Mouse (Mus musculus): Measurements from ENCODE around the gene Magi1. TPM values are rescaled to one million over a fixed set of nuclear protein-coding genes. Genes with fewer than 3 reads are reported as not detected.
"Not testable (repeated sequence)": the region's sequence is repeated elsewhere in the genome, so short reads cannot be mapped to it uniquely, and the experiment has no call there.

The Magi1 gene
- polyA plus RNA-seq, 1 experiment from 2014 or later: 39.1 TPM

- no peak overlapping the region for H3K9ac ChIP-seq
- no peak overlapping the region for H3K4me3 ChIP-seq
- H3K9me3 ChIP-seq (replicated peaks): no peaks in the 10 kb centered on the region
- no peaks in the 10 kb centered on the region for H3K36me3 ChIP-seq (ENCODE audit: poor library complexity, severe bottlenecking)
- H3K4me2 ChIP-seq: no peak overlapping the region
- ATAC-seq: no peak
- no peaks in the 10 kb centered on the region for H3K27me3 ChIP-seq
- WGBS: 36% methylated on average over 13 of the region's 13 CpGs
- peaks cover 9% of the 10 kb centered on the region; the same call in 1 of the 2 replicates for H3K4me1 ChIP-seq
- H3K27ac ChIP-seq: no peak overlapping the region
Measured at GRCm38 (mm10) chr6:93657187-93657974, 626.3 kb downstream of the Magi1 start.

- no peak overlapping the region for H3K4me3 ChIP-seq
- no peaks in the 10 kb centered on the region for H3K27me3 ChIP-seq
- H3K4me2 ChIP-seq: no peak overlapping the region
- H3K9ac ChIP-seq: no peak overlapping the region
- H3K9me3 ChIP-seq (replicated peaks): no peaks in the 10 kb centered on the region
- WGBS: 85% methylated on average over 8 of the region's 8 CpGs
- H3K27ac ChIP-seq: no peak overlapping the region
- no peak for ATAC-seq
- H3K4me1 ChIP-seq: no peaks in the 10 kb centered on the region
- no peaks in the 10 kb centered on the region for H3K36me3 ChIP-seq (ENCODE audit: poor library complexity, severe bottlenecking)
Measured at GRCm38 (mm10) chr6:93648581-93649230, 635.0 kb downstream of the Magi1 start.

- not testable (repeated sequence) for H3K4me1 ChIP-seq; H3K4me2 ChIP-seq; H3K27me3 ChIP-seq; ATAC-seq; H3K4me3 ChIP-seq; H3K9me3 ChIP-seq (replicated peaks); H3K36me3 ChIP-seq (ENCODE audit: poor library complexity, severe bottlenecking); H3K27ac ChIP-seq; H3K9ac ChIP-seq
- 68% methylated on average over 5 of the region's 5 CpGs for WGBS
Measured at GRCm38 (mm10) chr6:93629735-93630291, 653.9 kb downstream of the Magi1 start.

- H3K9ac ChIP-seq: no peak overlapping the region
- no peak overlapping the region for H3K4me2 ChIP-seq
- no peak overlapping the region for H3K4me3 ChIP-seq
- 91% methylated on average over 5 of the region's 5 CpGs for WGBS
- H3K27me3 ChIP-seq: no peaks in the 10 kb centered on the region
- no peaks in the 10 kb centered on the region for H3K36me3 ChIP-seq (ENCODE audit: poor library complexity, severe bottlenecking)
- no peak overlapping the region for H3K27ac ChIP-seq
- no peaks in the 10 kb centered on the region for H3K9me3 ChIP-seq (replicated peaks)
- H3K4me1 ChIP-seq: no peaks in the 10 kb centered on the region
- no peak for ATAC-seq
Measured at GRCm38 (mm10) chr6:93627200-93627599, 656.5 kb downstream of the Magi1 start.

Other genes starting within 250 kb of the Magi1 start
- gene Slc25a26, start 216.4 kb upstream of the Magi1 start, polyA plus RNA-seq (2015; fragmentation: Nextera tagmentation; extraction: Ambion mirVana): 6.5 and 7.0 TPM in 2 replicates

All from forebrain, embryonic 13.5 days (tissue).